Mouse (Mus musculus): Measurements from ENCODE around the gene Rhbdl3. TPM values are rescaled to one million over a fixed set of nuclear protein-coding genes. Genes with fewer than 3 reads are reported as not detected.

Gene Rhbdl3
- polyA plus RNA-seq, 1 experiment from 2014 or later: 0.56 TPM

GRCm38 (mm10) chr11:80383626-80384046 is 82.9 kb downstream of the Rhbdl3 start:
- peak overlapping the region; percentile 18; the same call in 1 of the 2 replicates for H3K4me2 ChIP-seq (ENCODE audit: low read depth, severe bottlenecking)
- H3K36me3 ChIP-seq (ENCODE audit: control insufficient read depth, insufficient read depth, low read length): peaks cover 5% of the 10 kb centered on the region; the same call in 1 of the 2 replicates
- H3K4me1 ChIP-seq (ENCODE audit: control insufficient read depth, insufficient read depth, low read length): peaks cover 7% of the 10 kb centered on the region; the same call in 1 of the 2 replicates
- peak overlapping the region; percentile 64; the same call in 1 of the 2 replicates for H3K27ac ChIP-seq (replicated peaks; ENCODE audit: low read depth, low read length)
- H3K9ac ChIP-seq (ENCODE audit: low read length): peak overlapping the region; percentile 99
- 0 out of 2 replicates have a peak, but pooled peaks have one; percentile 19 for ATAC-seq (ENCODE audit: insufficient number of reproducible peaks, low FRiP score, low TSS enrichment, low read depth)
- WGBS: under 1% methylated on average over 20 of the region's 20 CpGs
- no peaks in the 10 kb centered on the region for H3K27me3 ChIP-seq (ENCODE audit: control insufficient read depth, insufficient read depth, low read length)
- peak overlapping the region; percentile 97 for H3K4me3 ChIP-seq (ENCODE audit: low read depth, low read length)
- H3K9me3 ChIP-seq (ENCODE audit: control insufficient read depth, low read length): no peaks in the 10 kb centered on the region
- no peak for DNase-seq (ENCODE audit: low spot score)

- H3K9ac ChIP-seq (ENCODE audit: low read length): peak overlapping the region; percentile 64
- H3K9me3 ChIP-seq (ENCODE audit: control insufficient read depth, low read length): no peaks in the 10 kb centered on the region
- H3K4me1 ChIP-seq (ENCODE audit: control insufficient read depth, insufficient read depth, low read length): peaks cover 7% of the 10 kb centered on the region; the same call in 1 of the 2 replicates
- peak; percentile 32 for DNase-seq (ENCODE audit: low spot score)
- peaks cover 10% of the 10 kb centered on the region for H3K36me3 ChIP-seq (ENCODE audit: control insufficient read depth, insufficient read depth, low read length)
- H3K4me3 ChIP-seq (ENCODE audit: low read depth, low read length): peak overlapping the region; percentile 97
- peak overlapping the region; percentile 92 for H3K4me2 ChIP-seq (ENCODE audit: low read depth, severe bottlenecking)
- no peaks in the 10 kb centered on the region for H3K27me3 ChIP-seq (ENCODE audit: control insufficient read depth, insufficient read depth, low read length)
- no peak for ATAC-seq (ENCODE audit: insufficient number of reproducible peaks, low FRiP score, low TSS enrichment, low read depth)
- no peak overlapping the region for H3K27ac ChIP-seq (replicated peaks; ENCODE audit: low read depth, low read length)
These were observed 83.7 kb downstream of the Rhbdl3 start for GRCm38 (mm10) chr11:80384461-80384860.

GRCm38 (mm10) chr11:80385055-80385454 is 84.3 kb downstream of the Rhbdl3 start:
- no peak for ATAC-seq (ENCODE audit: insufficient number of reproducible peaks, low FRiP score, low TSS enrichment, low read depth)
- peaks cover 12% of the 10 kb centered on the region for H3K36me3 ChIP-seq (ENCODE audit: control insufficient read depth, insufficient read depth, low read length)
- 74% methylated on average over 4 of the region's 4 CpGs for WGBS

GRCm38 (mm10) chr11:80386790-80387189 is 86.1 kb downstream of the Rhbdl3 start:
- no peaks in the 10 kb centered on the region for H3K9me3 ChIP-seq (ENCODE audit: control insufficient read depth, low read length)
- peaks cover 7% of the 10 kb centered on the region; the same call in 1 of the 2 replicates for H3K4me1 ChIP-seq (ENCODE audit: control insufficient read depth, insufficient read depth, low read length)
- no peak overlapping the region for H3K4me3 ChIP-seq (ENCODE audit: low read depth, low read length)
- no peak overlapping the region for H3K9ac ChIP-seq (ENCODE audit: low read length)
- ATAC-seq (ENCODE audit: insufficient number of reproducible peaks, low FRiP score, low TSS enrichment, low read depth) (no peak), DNase-seq (ENCODE audit: low spot score) (no peak)
- WGBS: 86% methylated on average over 2 of the region's 2 CpGs
- H3K27me3 ChIP-seq (ENCODE audit: control insufficient read depth, insufficient read depth, low read length): no peaks in the 10 kb centered on the region
- H3K27ac ChIP-seq (replicated peaks; ENCODE audit: low read depth, low read length): no peak overlapping the region
- no peak overlapping the region for H3K4me2 ChIP-seq (ENCODE audit: low read depth, severe bottlenecking)
- H3K36me3 ChIP-seq (ENCODE audit: control insufficient read depth, insufficient read depth, low read length): peaks cover 20% of the 10 kb centered on the region

More at GRCm38 (mm10) chr11:80385055-80385454, 84.3 kb downstream of the Rhbdl3 start:
- peak overlapping the region; percentile 92 for H3K4me2 ChIP-seq (ENCODE audit: low read depth, severe bottlenecking)
- DNase-seq (ENCODE audit: low spot score): no peak
- peak overlapping the region; percentile 97 for H3K4me3 ChIP-seq (ENCODE audit: low read depth, low read length)
- no peaks in the 10 kb centered on the region for H3K27me3 ChIP-seq (ENCODE audit: control insufficient read depth, insufficient read depth, low read length)
- no peak overlapping the region for H3K27ac ChIP-seq (replicated peaks; ENCODE audit: low read depth, low read length)
- H3K4me1 ChIP-seq (ENCODE audit: control insufficient read depth, insufficient read depth, low read length): peaks cover 7% of the 10 kb centered on the region; the same call in 1 of the 2 replicates
- peak overlapping the region; percentile 64; the same call in 1 of the 2 replicates for H3K9ac ChIP-seq (ENCODE audit: low read length)
- H3K9me3 ChIP-seq (ENCODE audit: control insufficient read depth, low read length): no peaks in the 10 kb centered on the region

- H3K9ac ChIP-seq (ENCODE audit: low read length): no peak overlapping the region
- H3K36me3 ChIP-seq (ENCODE audit: control insufficient read depth, insufficient read depth, low read length): peaks cover 28% of the 10 kb centered on the region
- ATAC-seq (ENCODE audit: insufficient number of reproducible peaks, low FRiP score, low TSS enrichment, low read depth) (no peak), DNase-seq (ENCODE audit: low spot score) (no peak)
- WGBS: 81% methylated on average over 1 of the region's 1 CpGs
- H3K27me3 ChIP-seq (ENCODE audit: control insufficient read depth, insufficient read depth, low read length): no peaks in the 10 kb centered on the region
- H3K9me3 ChIP-seq (ENCODE audit: control insufficient read depth, low read length): no peaks in the 10 kb centered on the region
- no peak overlapping the region for H3K4me3 ChIP-seq (ENCODE audit: low read depth, low read length)
- H3K27ac ChIP-seq (replicated peaks; ENCODE audit: low read depth, low read length): no peak overlapping the region
- H3K4me2 ChIP-seq (ENCODE audit: low read depth, severe bottlenecking): no peak overlapping the region
- H3K4me1 ChIP-seq (ENCODE audit: control insufficient read depth, insufficient read depth, low read length): peaks cover 4% of the 10 kb centered on the region; the same call in 1 of the 2 replicates
These were observed 89.2 kb downstream of the Rhbdl3 start for GRCm38 (mm10) chr11:80389885-80390284.

GRCm38 (mm10) chr11:80391407-80392120 is 90.9 kb downstream of the Rhbdl3 start:
- H3K4me1 ChIP-seq (ENCODE audit: control insufficient read depth, insufficient read depth, low read length): peaks cover 2% of the 10 kb centered on the region; the same call in 1 of the 2 replicates
- DNase-seq (ENCODE audit: low spot score) (peak; percentile 13), ATAC-seq (ENCODE audit: insufficient number of reproducible peaks, low FRiP score, low TSS enrichment, low read depth) (no peak)
- H3K36me3 ChIP-seq (ENCODE audit: control insufficient read depth, insufficient read depth, low read length): peaks cover 32% of the 10 kb centered on the region
- 95% methylated on average over 2 of the region's 2 CpGs for whole genome bisulfite sequencing
- no peaks in the 10 kb centered on the region for H3K9me3 ChIP-seq (ENCODE audit: control insufficient read depth, low read length)
- H3K27ac ChIP-seq (replicated peaks; ENCODE audit: low read depth, low read length): no peak overlapping the region
- H3K9ac ChIP-seq (ENCODE audit: low read length): no peak overlapping the region
- no peak overlapping the region for H3K4me3 ChIP-seq (ENCODE audit: low read depth, low read length)
- no peak overlapping the region for H3K4me2 ChIP-seq (ENCODE audit: low read depth, severe bottlenecking)
- H3K27me3 ChIP-seq (ENCODE audit: control insufficient read depth, insufficient read depth, low read length): no peaks in the 10 kb centered on the region

- Histone ChIP-seq H3K4me1 (ENCODE audit: control insufficient read depth, insufficient read depth, low read length) (no peaks in the 10 kb centered on the region), H3K4me2 (ENCODE audit: low read depth, severe bottlenecking) (no peak overlapping the region), H3K9ac (ENCODE audit: low read length) (no peak overlapping the region), H3K4me3 (ENCODE audit: low read depth, low read length) (no peak overlapping the region), H3K9me3 (ENCODE audit: control insufficient read depth, low read length) (no peaks in the 10 kb centered on the region), H3K27me3 (ENCODE audit: control insufficient read depth, insufficient read depth, low read length) (no peaks in the 10 kb centered on the region), H3K36me3 (ENCODE audit: control insufficient read depth, insufficient read depth, low read length) (peaks cover 24% of the 10 kb centered on the region; the same call in 1 of the 2 replicates), H3K27ac (replicated peaks; ENCODE audit: low read depth, low read length) (no peak overlapping the region)
- 95% methylated on average over 3 of the region's 3 CpGs for WGBS
- DNase-seq (ENCODE audit: low spot score) (no peak), ATAC-seq (ENCODE audit: insufficient number of reproducible peaks, low FRiP score, low TSS enrichment, low read depth) (no peak)
These were observed 95.2 kb downstream of the Rhbdl3 start for GRCm38 (mm10) chr11:80395930-80396329.

- no peaks in the 10 kb centered on the region for H3K4me1 ChIP-seq (ENCODE audit: control insufficient read depth, insufficient read depth, low read length)
- ATAC-seq (ENCODE audit: insufficient number of reproducible peaks, low FRiP score, low TSS enrichment, low read depth): no peak
These were observed 95.9 kb downstream of the Rhbdl3 start for GRCm38 (mm10) chr11:80396617-80397016.

More at GRCm38 (mm10) chr11:80396617-80397016, 95.9 kb downstream of the Rhbdl3 start:
- H3K27me3 ChIP-seq (ENCODE audit: control insufficient read depth, insufficient read depth, low read length): no peaks in the 10 kb centered on the region
- H3K27ac ChIP-seq (replicated peaks; ENCODE audit: low read depth, low read length): no peak overlapping the region
- 88% methylated on average over 4 of the region's 4 CpGs for WGBS
- no peak overlapping the region for H3K4me2 ChIP-seq (ENCODE audit: low read depth, severe bottlenecking)
- no peak overlapping the region for H3K4me3 ChIP-seq (ENCODE audit: low read depth, low read length)
- no peaks in the 10 kb centered on the region for H3K9me3 ChIP-seq (ENCODE audit: control insufficient read depth, low read length)
- DNase-seq (ENCODE audit: low spot score): no peak
- H3K9ac ChIP-seq (ENCODE audit: low read length): no peak overlapping the region
- H3K36me3 ChIP-seq (ENCODE audit: control insufficient read depth, insufficient read depth, low read length): peaks cover 20% of the 10 kb centered on the region; the same call in 1 of the 2 replicates
